Mouse (Mus musculus): Measurements from ENCODE around the gene Clcn6. TPM values are rescaled to one million over a fixed set of nuclear protein-coding genes. Genes with fewer than 3 reads are reported as not detected.
"Not testable (repeated sequence)": the region's sequence is repeated elsewhere in the genome, so short reads cannot be mapped to it uniquely, and the experiment has no call there.

The Clcn6 gene
- polyA plus RNA-seq, 1 experiment from 2014 or later: 4.2 TPM

- peaks cover 88% of the 10 kb centered on the region for H3K36me3 ChIP-seq (ENCODE audit: insufficient read depth, low read length)
- no peak for ATAC-seq (replicated peaks; ENCODE audit: low FRiP score, low read depth)
- WGBS: 72% methylated on average over 2 of the region's 2 CpGs
- DNase-seq (ENCODE audit: low spot score): no peak
- no peak overlapping the region for H3K4me2 ChIP-seq (ENCODE audit: low read length)
- no peak overlapping the region for H3K27ac ChIP-seq
- TF ChIP-seq CTCF (IDR thresholded peaks at IDR 0.05; ENCODE audit: low read depth): no peak
- H3K4me1 ChIP-seq (replicated peaks; ENCODE audit: insufficient read depth, low read length): no peaks in the 10 kb centered on the region
- H3K9ac ChIP-seq (ENCODE audit: low read depth, low read length): no peak overlapping the region
- no peak overlapping the region for H3K4me3 ChIP-seq (replicated peaks; ENCODE audit: low read depth, low read length)
- H3K27me3 ChIP-seq (ENCODE audit: insufficient read depth, low read length): no peaks in the 10 kb centered on the region
- H3K9me3 ChIP-seq (replicated peaks; ENCODE audit: low read length): no peaks in the 10 kb centered on the region
Measured at GRCm38 (mm10) chr4:148052976-148053375, 14.4 kb upstream of the Clcn6 start.

GRCm38 (mm10) chr4:148051886-148052285 is 13.3 kb upstream of the Clcn6 start:
- no peaks in the 10 kb centered on the region for H3K9me3 ChIP-seq (replicated peaks; ENCODE audit: low read length)
- no peak overlapping the region for H3K27ac ChIP-seq
- no peak overlapping the region for H3K4me3 ChIP-seq (replicated peaks; ENCODE audit: low read depth, low read length)
- no peak overlapping the region for H3K9ac ChIP-seq (ENCODE audit: low read depth, low read length)
- no peaks in the 10 kb centered on the region for H3K27me3 ChIP-seq (ENCODE audit: insufficient read depth, low read length)
- ATAC-seq (replicated peaks; ENCODE audit: low FRiP score, low read depth) (no peak), DNase-seq (ENCODE audit: low spot score) (no peak)
- no peak for TF ChIP-seq CTCF (IDR thresholded peaks at IDR 0.05; ENCODE audit: low read depth)
- H3K4me1 ChIP-seq (replicated peaks; ENCODE audit: insufficient read depth, low read length): no peaks in the 10 kb centered on the region
- 84% methylated on average over 11 of the region's 11 CpGs for WGBS
- H3K4me2 ChIP-seq (ENCODE audit: low read length): no peak overlapping the region
- H3K36me3 ChIP-seq (ENCODE audit: insufficient read depth, low read length): peaks cover 82% of the 10 kb centered on the region

DNA sequence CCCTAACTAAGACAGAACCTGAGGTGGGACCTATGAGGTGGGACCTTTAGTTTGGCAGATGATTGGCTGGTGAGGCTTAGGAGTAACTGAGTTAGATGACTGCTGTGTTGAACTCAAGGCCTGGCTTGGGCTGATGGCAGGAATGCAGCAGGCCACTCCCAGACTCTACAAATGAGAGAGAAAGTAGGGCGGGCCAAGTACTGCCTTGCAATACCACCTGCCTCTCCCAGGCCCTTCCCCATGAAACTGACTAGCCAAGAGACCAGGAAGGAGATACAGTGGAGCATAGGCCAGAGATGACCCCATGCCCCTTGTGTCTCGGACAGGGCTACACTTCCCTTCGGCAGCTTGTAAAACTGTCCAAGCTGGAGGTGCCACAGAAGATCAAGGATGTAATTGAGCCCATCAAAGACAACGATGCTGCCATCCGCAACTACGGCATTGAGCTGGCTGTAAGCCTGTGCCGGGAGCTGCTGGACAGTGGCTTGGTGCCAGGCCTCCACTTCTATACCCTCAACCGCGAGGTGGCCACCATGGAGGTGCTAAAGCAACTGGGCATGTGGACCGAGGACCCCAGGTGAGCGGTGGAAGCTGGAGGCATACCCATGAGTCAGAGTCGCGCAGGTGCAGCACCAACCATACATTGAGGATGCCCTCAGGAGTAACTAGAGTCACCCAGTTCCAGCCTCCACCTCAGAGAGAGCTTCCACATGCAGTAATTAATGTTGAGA is 12.6 kb upstream of the Clcn6 start:
- WGBS: 84% methylated on average over 13 of the region's 13 CpGs
- H3K4me3 ChIP-seq (replicated peaks; ENCODE audit: low read depth, low read length): no peak overlapping the region
- H3K27me3 ChIP-seq (ENCODE audit: insufficient read depth, low read length): no peaks in the 10 kb centered on the region
- no peak overlapping the region for H3K4me2 ChIP-seq (ENCODE audit: low read length)
- ATAC-seq (replicated peaks; ENCODE audit: low FRiP score, low read depth) (no peak), DNase-seq (ENCODE audit: low spot score) (no peak)
- no peak overlapping the region for H3K27ac ChIP-seq
- no peak for TF ChIP-seq CTCF (IDR thresholded peaks at IDR 0.05; ENCODE audit: low read depth)
- no peak overlapping the region for H3K9ac ChIP-seq (ENCODE audit: low read depth, low read length)
- H3K4me1 ChIP-seq (replicated peaks; ENCODE audit: insufficient read depth, low read length): no peaks in the 10 kb centered on the region
- no peaks in the 10 kb centered on the region for H3K9me3 ChIP-seq (replicated peaks; ENCODE audit: low read length)
- peaks cover 77% of the 10 kb centered on the region for H3K36me3 ChIP-seq (ENCODE audit: insufficient read depth, low read length)

DNA sequence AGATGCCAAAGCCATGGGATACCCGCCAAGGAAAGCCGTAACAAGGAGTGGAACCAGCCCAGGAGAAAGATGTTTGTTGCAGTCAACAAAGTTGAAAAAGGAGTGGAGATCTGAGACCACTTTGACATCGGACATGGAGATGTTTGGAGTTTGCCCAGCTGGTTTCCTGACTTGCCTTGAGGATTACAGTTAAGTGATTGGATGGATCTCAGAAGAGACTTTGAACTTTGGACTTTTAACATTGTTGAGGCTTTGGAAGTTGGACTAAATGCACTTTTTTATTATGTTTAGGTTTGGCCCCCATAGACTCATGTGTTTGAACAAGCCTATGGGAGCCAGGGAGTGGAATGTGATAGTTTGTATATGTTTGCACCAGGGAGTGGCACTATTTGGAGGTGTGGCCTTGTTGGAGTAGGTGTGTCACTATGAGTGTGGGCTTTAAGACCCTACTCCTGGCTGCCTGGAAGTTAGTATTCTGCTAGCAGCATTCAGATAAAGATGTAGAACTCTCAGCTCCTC is 11.8 kb upstream of the Clcn6 start:
- DNase-seq (ENCODE audit: low spot score); H3K9me3 ChIP-seq (replicated peaks; ENCODE audit: low read length); ATAC-seq (replicated peaks; ENCODE audit: low FRiP score, low read depth); H3K4me2 ChIP-seq (ENCODE audit: low read length); H3K4me1 ChIP-seq (replicated peaks; ENCODE audit: insufficient read depth, low read length); H3K27ac ChIP-seq; H3K4me3 ChIP-seq (replicated peaks; ENCODE audit: low read depth, low read length); H3K9ac ChIP-seq (ENCODE audit: low read depth, low read length); H3K27me3 ChIP-seq (ENCODE audit: insufficient read depth, low read length): not testable (repeated sequence)
- peaks cover 76% of the 10 kb centered on the region for H3K36me3 ChIP-seq (ENCODE audit: insufficient read depth, low read length)
- WGBS: 96% methylated on average over 3 of the region's 3 CpGs

- peaks cover 58% of the 10 kb centered on the region for H3K36me3 ChIP-seq (ENCODE audit: insufficient read depth, low read length)
- no peak for ATAC-seq (replicated peaks; ENCODE audit: low FRiP score, low read depth)
Measured at GRCm38 (mm10) chr4:148046450-148047031, 7.9 kb upstream of the Clcn6 start.

DNA sequence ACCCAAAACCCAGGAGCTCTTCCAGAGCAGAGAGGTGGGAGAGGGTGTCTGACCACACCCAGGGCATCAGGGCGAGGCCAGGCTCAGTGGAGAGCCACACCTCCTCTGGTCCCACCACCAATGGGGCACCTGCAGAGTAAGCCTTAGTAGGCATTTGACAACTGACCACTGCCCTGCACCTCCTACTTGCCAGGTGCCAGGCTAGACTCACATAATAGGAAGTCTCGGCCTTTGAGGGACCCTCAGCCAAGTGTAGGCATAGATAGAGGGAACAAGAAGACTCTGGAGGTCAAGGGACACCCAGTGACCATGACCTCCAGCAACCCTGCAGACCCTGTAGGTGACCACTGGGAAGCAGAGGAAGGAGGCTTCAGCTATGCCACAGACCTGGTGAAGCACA is 5.5 kb upstream of the Clcn6 start:
- H3K4me3 ChIP-seq (replicated peaks; ENCODE audit: low read depth, low read length): no peak overlapping the region
- DNase-seq (ENCODE audit: low spot score) (no peak), ATAC-seq (replicated peaks; ENCODE audit: low FRiP score, low read depth) (no peak)
- no peaks in the 10 kb centered on the region for H3K9me3 ChIP-seq (replicated peaks; ENCODE audit: low read length)
- no peak overlapping the region for H3K4me2 ChIP-seq (ENCODE audit: low read length)
- H3K9ac ChIP-seq (ENCODE audit: low read depth, low read length): no peak overlapping the region
- H3K36me3 ChIP-seq (ENCODE audit: insufficient read depth, low read length): peaks cover 37% of the 10 kb centered on the region
- no peak overlapping the region for H3K27ac ChIP-seq
- H3K4me1 ChIP-seq (replicated peaks; ENCODE audit: insufficient read depth, low read length): peaks cover 16% of the 10 kb centered on the region
- WGBS: 95% methylated on average over 2 of the region's 2 CpGs
- no peak for TF ChIP-seq CTCF (IDR thresholded peaks at IDR 0.05; ENCODE audit: low read depth)
- H3K27me3 ChIP-seq (ENCODE audit: insufficient read depth, low read length): no peaks in the 10 kb centered on the region

More at GRCm38 (mm10) chr4:148046450-148047031, 7.9 kb upstream of the Clcn6 start:
- no peak overlapping the region for H3K9ac ChIP-seq (ENCODE audit: low read depth, low read length)
- no peak for DNase-seq (ENCODE audit: low spot score)
- TF ChIP-seq CTCF (IDR thresholded peaks at IDR 0.05; ENCODE audit: low read depth): no peak
- H3K9me3 ChIP-seq (replicated peaks; ENCODE audit: low read length): no peaks in the 10 kb centered on the region
- H3K27ac ChIP-seq: no peak overlapping the region
- WGBS: 67% methylated on average over 4 of the region's 4 CpGs
- H3K27me3 ChIP-seq (ENCODE audit: insufficient read depth, low read length): no peaks in the 10 kb centered on the region
- H3K4me1 ChIP-seq (replicated peaks; ENCODE audit: insufficient read depth, low read length): no peaks in the 10 kb centered on the region; the same call in 1 of the 2 replicates
- no peak overlapping the region for H3K4me2 ChIP-seq (ENCODE audit: low read length)
- no peak overlapping the region for H3K4me3 ChIP-seq (replicated peaks; ENCODE audit: low read depth, low read length)

DNA sequence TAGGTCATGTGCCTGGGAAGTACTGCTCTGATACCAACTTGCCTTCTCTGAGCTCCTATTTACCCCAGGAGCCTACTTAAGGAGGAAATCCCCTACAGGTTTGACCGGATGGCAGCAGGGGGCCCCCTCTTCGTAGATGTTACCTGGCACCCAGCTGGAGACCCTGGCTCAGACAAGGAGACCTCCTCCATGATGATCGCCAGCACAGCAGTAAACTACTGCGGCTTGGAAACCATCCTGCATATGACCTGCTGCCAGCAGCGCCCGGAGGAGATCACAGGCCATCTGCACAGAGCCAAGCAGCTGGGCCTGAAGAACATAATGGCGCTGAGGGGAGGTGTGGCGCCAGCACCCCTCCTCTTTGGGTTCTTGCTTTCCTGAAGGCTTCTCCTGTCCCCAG is 4.7 kb upstream of the Clcn6 start:
- not testable (repeated sequence) for H3K4me2 ChIP-seq (ENCODE audit: low read length); H3K27me3 ChIP-seq (ENCODE audit: insufficient read depth, low read length); H3K4me3 ChIP-seq (replicated peaks; ENCODE audit: low read depth, low read length); ATAC-seq (replicated peaks; ENCODE audit: low FRiP score, low read depth); H3K9me3 ChIP-seq (replicated peaks; ENCODE audit: low read length); H3K9ac ChIP-seq (ENCODE audit: low read depth, low read length); H3K27ac ChIP-seq; DNase-seq (ENCODE audit: low spot score)
- H3K4me1 ChIP-seq (replicated peaks; ENCODE audit: insufficient read depth, low read length): peaks cover 16% of the 10 kb centered on the region
- 88% methylated on average over 6 of the region's 8 CpGs for WGBS
- peaks cover 35% of the 10 kb centered on the region for H3K36me3 ChIP-seq (ENCODE audit: insufficient read depth, low read length)
